ENCODE assay signal across 8 mouse cellular contexts in genomic region chr8:126422174-126422919, GRCm38 (mm10). TPM values are rescaled to one million over a fixed set of nuclear protein-coding genes. Genes with fewer than 3 reads are reported as not detected.
DNase-seq lines count a peak whose midpoint lies in the region; ATAC-seq and TF ChIP-seq lines count a peak whose summit lies in the region.

Gene Coa6, plus strand, starts transcription at chr8:126422515.

- no peaks in the 10 kb centered on the region for H3K4me1 ChIP-seq in bone marrow macrophage, adult 2 months (ENCODE audit: control insufficient read depth, insufficient read depth, low read length)
- H3K4me1 ChIP-seq in embryonic fibroblast, embryonic 13.5 days (ENCODE audit: control insufficient read depth, insufficient read depth, low read length): no peaks in the 10 kb centered on the region
- peaks cover 8% of the 10 kb centered on the region; the same call in 1 of the 2 replicates for H3K4me1 ChIP-seq in kidney, embryonic 14.5 days (ENCODE audit: control insufficient read depth, insufficient read depth, low read length)
- peaks cover 8% of the 10 kb centered on the region for H3K4me1 ChIP-seq in limb, embryonic 15.5 days

- no peak for TF ChIP-seq CTCF in bone marrow macrophage, adult 2 months (IDR thresholded peaks at IDR 0.05; ENCODE audit: low read depth, low read length)
- no peak for TF ChIP-seq CTCF in embryonic fibroblast, embryonic 13.5 days (IDR thresholded peaks at IDR 0.05; ENCODE audit: borderline replicate concordance, insufficient read depth, low read length)

- peak within 1 kb of the TSS; percentile 82 for H3K4me2 ChIP-seq in kidney, embryonic 14.5 days (replicated peaks; ENCODE audit: low read depth, low read length)
- H3K4me2 ChIP-seq in limb, embryonic 15.5 days: peak within 1 kb of the TSS; percentile 74

- peak within 1 kb of the TSS; percentile 71 for H3K9ac ChIP-seq in kidney, embryonic 14.5 days (ENCODE audit: low read depth, low read length)
- H3K9ac ChIP-seq in limb, embryonic 15.5 days: peak within 1 kb of the TSS; percentile 68

- H3K4me3 ChIP-seq in bone marrow macrophage, adult 2 months (ENCODE audit: insufficient read depth, low read length): peak within 1 kb of the TSS; percentile 78
- H3K4me3 ChIP-seq in embryonic fibroblast, embryonic 13.5 days (ENCODE audit: insufficient read depth, low read length): peak within 1 kb of the TSS; percentile 77
- H3K4me3 ChIP-seq in kidney, embryonic 14.5 days (ENCODE audit: low read length): peak within 1 kb of the TSS; percentile 69
- peak within 1 kb of the TSS; percentile 65 for H3K4me3 ChIP-seq in limb, embryonic 15.5 days

- WGBS in kidney, embryonic 14.5 days: under 1% methylated on average over 61 of the region's 61 CpGs
- WGBS in limb, embryonic 15.5 days: under 1% methylated on average over 61 of the region's 61 CpGs

- H3K9me3 ChIP-seq in kidney, embryonic 14.5 days (ENCODE audit: control insufficient read depth, low read length): no peaks in the 10 kb centered on the region
- no peaks in the 10 kb centered on the region for H3K9me3 ChIP-seq in limb, embryonic 15.5 days

- TF ChIP-seq POLR2A in bone marrow macrophage, adult 2 months (IDR thresholded peaks at IDR 0.05; ENCODE audit: borderline replicate concordance, low read depth, low read length): no peak
- TF ChIP-seq POLR2A in embryonic fibroblast, embryonic 13.5 days (IDR thresholded peaks at IDR 0.05; ENCODE audit: low read depth, low read length): peak; percentile 84

- ATAC-seq in kidney, embryonic 14.5 days (ENCODE audit: low FRiP score, low TSS enrichment): peak; percentile 99
- ATAC-seq in limb, embryonic 15.5 days (ENCODE audit: insufficient number of reproducible peaks, low FRiP score, low TSS enrichment, low read depth): peak; percentile 95

- peak; percentile 98 for DNase-seq in A20 (ENCODE audit: low read depth, low spot score)
- DNase-seq in heart, adult 9 months (ENCODE audit: low spot score in 2 of 2): peak; percentile 96 to 97
- DNase-seq in monocyte, adult 2 months (ENCODE audit: low read depth in 1 of 2, low spot score in 2 of 2): peak; percentile 91 to 96
- DNase-seq in spleen, postnatal 36 days (ENCODE audit: low spot score in 2 of 2): peak; percentile 97

- peak within 1 kb of the TSS; percentile 32 for H3K27ac ChIP-seq in bone marrow macrophage, adult 2 months (ENCODE audit: insufficient read depth, low read depth, low read length)
- H3K27ac ChIP-seq in embryonic fibroblast, embryonic 13.5 days (ENCODE audit: insufficient read depth, low read length): peak within 1 kb of the TSS; percentile 15; the same call in 1 of the 2 replicates
- H3K27ac ChIP-seq in kidney, embryonic 14.5 days (ENCODE audit: low read depth, low read length): peak within 1 kb of the TSS; percentile 30; the same call in 1 of the 2 replicates
- H3K27ac ChIP-seq in limb, embryonic 15.5 days: peak within 1 kb of the TSS; percentile 75

- no peaks in the 10 kb centered on the region for H3K27me3 ChIP-seq in kidney, embryonic 14.5 days (ENCODE audit: control insufficient read depth, insufficient read depth, low read length)
- H3K27me3 ChIP-seq in limb, embryonic 15.5 days: no peaks in the 10 kb centered on the region

- H3K36me3 ChIP-seq in kidney, embryonic 14.5 days (ENCODE audit: control insufficient read depth, insufficient read depth, low read length): peaks cover 27% of the 10 kb centered on the region
- H3K36me3 ChIP-seq in limb, embryonic 15.5 days: peaks cover 17% of the 10 kb centered on the region

RNA-seq across cellular contexts. Expression of gene Coa6, which starts in this region (rescaled TPM):
- polyA plus RNA-seq in bone marrow macrophage, adult 2 months (2012; ENCODE audit: insufficient read depth, insufficient read length, missing spikeins): 29.4 and 31.6 TPM in 2 replicates
- 10.4 and 15.3 TPM in 2 replicates for polyA plus RNA-seq in embryonic fibroblast, embryonic 13.5 days (2011; ENCODE audit: insufficient read length, low read depth, missing spikeins)
- 57.7 and 68.6 TPM in 2 replicates for polyA plus RNA-seq in kidney, embryonic 14.5 days (2014; fragmentation: Nextera tagmentation; extraction: Ambion mirVana)
- 44.0 and 47.5 TPM in 2 replicates for polyA plus RNA-seq in limb, embryonic 15.5 days (2015; fragmentation: Nextera tagmentation; extraction: Ambion mirVana)

Comparison
In these comparisons a context has a peak if more than half of its experiments do, and no peak if none do; other contexts are left out.
1. Peak in every context shown above with its lines: DNase-seq, ATAC-seq, H3K4me3 ChIP-seq and H3K27ac ChIP-seq.
2. H3K27ac ChIP-seq: peak in every context shown above with its lines; median percentile 75 in limb, embryonic 15.5 days; 32 in bone marrow macrophage, adult 2 months; 30 in kidney, embryonic 14.5 days; 15 in embryonic fibroblast, embryonic 13.5 days.